Mouse (Mus musculus) liver, embryonic 16.5 days (tissue): ENCODE measurements around the gene Gm49321. TPM values are rescaled to one million over a fixed set of nuclear protein-coding genes. Genes with fewer than 3 reads are reported as not detected.

Experiments used
- ATAC-seq: fragments of 200-750 bp; cut with Nextera tagmentation; 2 replicates; pipeline ENCODE4 v1.8.0; 2017; ENCODE audit warnings: low read depth, mild to moderate bottlenecking, moderate number of reproducible peaks, moderate library complexity
- H3K27ac ChIP-seq: fragments of 300-500 bp; sonication (generic); 2 replicates; pipeline ENCODE4 v1.5.1; 2014; ENCODE audit warnings: mild to moderate bottlenecking, low read length
- H3K27me3 ChIP-seq: fragments of 300-500 bp; sonication (generic); 2 replicates; pipeline ENCODE4 v1.6.1; 2014; ENCODE audit warnings: low read depth, low read length, mixed read lengths; ENCODE audit not compliant: control insufficient read depth, insufficient read depth
- H3K36me3 ChIP-seq: fragments of 300-500 bp; sonication (generic); 2 replicates; pipeline ENCODE4 v1.6.1; 2014; ENCODE audit warnings: mild to moderate bottlenecking; ENCODE audit not compliant: control insufficient read depth, insufficient read depth
- H3K4me1 ChIP-seq: fragments of 300-500 bp; sonication (generic); 2 replicates; pipeline ENCODE4 v1.6.1; 2014; ENCODE audit warnings: low read depth, low read length, mixed read lengths; ENCODE audit not compliant: control insufficient read depth
- H3K4me2 ChIP-seq: fragments of 300-500 bp; sonication (generic); 2 replicates; pipeline ENCODE4 v1.6.1; 2014; ENCODE audit warnings: low read depth, low read length, mixed read lengths
- H3K4me3 ChIP-seq: fragments of 300-500 bp; sonication (generic); 2 replicates; pipeline ENCODE4 v1.5.1; 2014; ENCODE audit warnings: low read depth, mild to moderate bottlenecking, low read length
- H3K9ac ChIP-seq: fragments of 300-500 bp; sonication (generic); 2 replicates; pipeline ENCODE4 v1.6.1; 2014; ENCODE audit warnings: low read depth, low read length
- H3K9me3 ChIP-seq: fragments of 300-500 bp; sonication (generic); replicated peaks from 2 replicates; pipeline ENCODE4 v1.6.1; 2016; ENCODE audit warnings: low read length; ENCODE audit not compliant: control insufficient read depth
- WGBS: fragments of 180-500 bp; shearing (Covaris S2); extraction: QIAGEN DNeasy Blood & Tissue Kit; methylation state at CpG from one replicate; pipeline ENCODE4 v1.1.7; 2014; ENCODE audit not compliant: insufficient replicate concordance; 5-methylcytosine and 5-hydroxymethylcytosine counted together
- polyA plus RNA-seq: library from polyadenylated mRNA; unstranded; fragments of >200 nt; fragmentation: Nextera tagmentation; extraction: Ambion mirVana; gene quantifications from 2 replicates; pipeline ENCODE4 v1.2.1, GENCODE M21; 2015

The Gm49321 gene
- polyA plus RNA-seq, 1 experiment from 2014 or later = 3.9 TPM

GRCm38 (mm10) chr12:74015491-74015890 is 78.0 kb downstream of the Gm49321 start:
- H3K27me3 ChIP-seq = no peaks in the 10 kb centered on the region
- no peak overlapping the region for H3K9ac ChIP-seq
- no peaks in the 10 kb centered on the region for H3K4me1 ChIP-seq
- ATAC-seq = no peak
- no peak overlapping the region for H3K27ac ChIP-seq
- no peaks in the 10 kb centered on the region for H3K36me3 ChIP-seq
- 61% methylated on average over 5 of the region's 5 CpGs for WGBS
- no peak overlapping the region for H3K4me2 ChIP-seq
- no peak overlapping the region for H3K4me3 ChIP-seq
- H3K9me3 ChIP-seq = no peaks in the 10 kb centered on the region

Other genes with a start within 250 kb of the Gm49321 start
- gene Hif1a, start 36.3 kb upstream of the Gm49321 start, polyA plus RNA-seq = 11.8 and 12.0 TPM in 2 replicates
- gene Snapc1, start 26.8 kb downstream of the Gm49321 start, polyA plus RNA-seq = 4.5 and 5.0 TPM in 2 replicates
- 0.12 TPM in 1 of 2 replicates, not detected in the other for gene Syt16, start 60.0 kb downstream of the Gm49321 start, polyA plus RNA-seq